Mouse (Mus musculus) embryonic fibroblast, embryonic 13.5 days (primary cell): ENCODE data around the gene Heatr5a. TPM values are rescaled to one million over a fixed set of nuclear protein-coding genes. Genes with fewer than 3 reads are reported as not detected.

Source experiments
- H3K27ac ChIP-seq: 2 replicates; pipeline ENCODE4 v1.5.1; 2012; ENCODE audit warnings: low read length, control low read depth, inconsistent platforms; ENCODE audit not compliant: insufficient read depth
- H3K4me1 ChIP-seq: 2 replicates; pipeline ENCODE4 v1.6.1; 2011; ENCODE audit warnings: low read length; ENCODE audit not compliant: control insufficient read depth, insufficient read depth
- H3K4me3 ChIP-seq: 2 replicates; pipeline ENCODE4 v1.5.1; 2011; ENCODE audit warnings: mild to moderate bottlenecking, control low read depth, low read length; ENCODE audit not compliant: insufficient read depth
- CTCF ChIP-seq: IDR thresholded peaks from 2 replicates; pipeline ENCODE4 v1.5.1; 2011; ENCODE audit warnings: mild to moderate bottlenecking, control low read depth, low read length, moderate library complexity, borderline replicate concordance; ENCODE audit not compliant: insufficient read depth
- POLR2A ChIP-seq: IDR thresholded peaks from 2 replicates; pipeline ENCODE4 v1.6.1; 2011; ENCODE audit warnings: low read depth, mild to moderate bottlenecking, control low read depth, low read length, moderate library complexity
- polyA plus RNA-seq: library from polyadenylated mRNA; stranded (reverse); fragments of >200 nt; gene quantifications from 2 replicates; pipeline ENCODE4 v1.2.4, GENCODE M21; 2011; ENCODE audit warnings: low read depth; ENCODE audit not compliant: missing spikeins, insufficient read length

Gene Heatr5a
- polyA plus RNA-seq, 1 experiment, result 54.1 TPM

GRCm38 (mm10) chr12:51866226-51866910, 104.8 kb downstream of the Heatr5a start:
- Histone ChIP-seq H3K4me1 (peaks cover 18% of the 10 kb centered on the region), H3K4me3 (no peak overlapping the region), H3K27ac (peak overlapping the region; percentile 70; the same call in 1 of the 2 replicates)
- no peak for TF ChIP-seq CTCF
- no peak for TF ChIP-seq POLR2A

GRCm38 (mm10) chr12:51865790-51866179, 105.3 kb downstream of the Heatr5a start:
- H3K27ac ChIP-seq, result peak overlapping the region; percentile 70
- TF ChIP-seq CTCF, result no peak
- TF ChIP-seq POLR2A, result no peak
- H3K4me1 ChIP-seq, result peaks cover 18% of the 10 kb centered on the region
- no peak overlapping the region for H3K4me3 ChIP-seq

- no peak overlapping the region for H3K4me3 ChIP-seq
- TF ChIP-seq POLR2A (no peak), CTCF (no peak)
- peak overlapping the region; percentile 70 for H3K27ac ChIP-seq
- peaks cover 18% of the 10 kb centered on the region for H3K4me1 ChIP-seq
These were observed 105.9 kb downstream of the Heatr5a start for GRCm38 (mm10) chr12:51865061-51865789.

GRCm38 (mm10) chr12:51863116-51864002, 107.8 kb downstream of the Heatr5a start:
- Histone ChIP-seq H3K27ac (no peak overlapping the region), H3K4me3 (no peak overlapping the region), H3K4me1 (peaks cover 18% of the 10 kb centered on the region)
- TF ChIP-seq CTCF, result no peak
- TF ChIP-seq POLR2A, result no peak

- H3K4me1 ChIP-seq, result no peaks in the 10 kb centered on the region
- no peak overlapping the region for H3K4me3 ChIP-seq
- TF ChIP-seq CTCF (no peak), POLR2A (no peak)
- H3K27ac ChIP-seq, result no peak overlapping the region
These were observed 112.7 kb downstream of the Heatr5a start for GRCm38 (mm10) chr12:51858134-51859028.

GRCm38 (mm10) chr12:51856768-51857295, 114.3 kb downstream of the Heatr5a start:
- TF ChIP-seq CTCF (no peak), POLR2A (no peak)
- Histone ChIP-seq H3K4me1 (no peaks in the 10 kb centered on the region), H3K27ac (no peak overlapping the region), H3K4me3 (no peak overlapping the region)

- no peaks in the 10 kb centered on the region for H3K4me1 ChIP-seq
- H3K4me3 ChIP-seq, result no peak overlapping the region
- no peak overlapping the region for H3K27ac ChIP-seq
- TF ChIP-seq CTCF (no peak), POLR2A (no peak)
These were observed 115.2 kb downstream of the Heatr5a start for GRCm38 (mm10) chr12:51855872-51856271.

GRCm38 (mm10) chr12:51855453-51855852, 115.7 kb downstream of the Heatr5a start:
- H3K27ac ChIP-seq, result no peak overlapping the region
- TF ChIP-seq CTCF, result no peak
- no peak for TF ChIP-seq POLR2A
- no peak overlapping the region for H3K4me3 ChIP-seq
- H3K4me1 ChIP-seq, result no peaks in the 10 kb centered on the region
